Mouse (Mus musculus) lung, embryonic 14.5 days (tissue): Measurements from ENCODE around the gene Tmem191c. TPM values are rescaled to one million over a fixed set of nuclear protein-coding genes. Genes with fewer than 3 reads are reported as not detected.

Source experiments
- ATAC-seq: fragments of 200-750 bp; cut with Nextera tagmentation; 2 replicates; pipeline ENCODE4 v1.8.0; 2017; ENCODE audit warnings: mild to moderate bottlenecking, moderate TSS enrichment, moderate library complexity; ENCODE audit not compliant: insufficient read depth
- DNase-seq: peaks from one replicate; pipeline ENCODE4 v3.0.0-alpha.2; 2015
- H3K27ac ChIP-seq: fragments of 300-500 bp; sonication (generic); 2 replicates; pipeline ENCODE4 v1.5.1; 2014; ENCODE audit warnings: low read depth, mild to moderate bottlenecking, moderate library complexity
- H3K27me3 ChIP-seq: fragments of 300-500 bp; sonication (generic); 2 replicates; pipeline ENCODE4 v1.6.1; 2014; ENCODE audit warnings: low read length, control low read depth; ENCODE audit not compliant: insufficient read depth
- H3K36me3 ChIP-seq: fragments of 300-500 bp; sonication (generic); 2 replicates; pipeline ENCODE4 v1.6.1; 2014; ENCODE audit warnings: control low read depth; ENCODE audit not compliant: insufficient read depth
- H3K4me1 ChIP-seq: fragments of 300-500 bp; sonication (generic); 2 replicates; pipeline ENCODE4 v1.6.1; 2014; ENCODE audit warnings: antibody characterized with exemption, control low read depth; ENCODE audit not compliant: insufficient read depth
- H3K4me2 ChIP-seq: fragments of 300-500 bp; sonication (generic); 2 replicates; pipeline ENCODE4 v1.6.1; 2014; ENCODE audit warnings: mild to moderate bottlenecking
- H3K4me3 ChIP-seq: fragments of 300-500 bp; sonication (generic); 2 replicates; pipeline ENCODE4 v1.5.1; 2014; ENCODE audit warnings: low read depth, low read length
- H3K9ac ChIP-seq: fragments of 300-500 bp; sonication (generic); 2 replicates; pipeline ENCODE4 v1.6.1; 2014
- H3K9me3 ChIP-seq: fragments of 300-500 bp; sonication (generic); 2 replicates; pipeline ENCODE4 v1.6.1; 2016; ENCODE audit warnings: low read depth, low read length, control low read depth
- CTCF ChIP-seq: IDR thresholded peaks from 2 replicates; pipeline ENCODE4 v1.5.1; 2016; ENCODE audit warnings: antibody characterized with exemption, low read depth
- WGBS: fragments of 180-500 bp; shearing (Covaris S2); extraction: QIAGEN DNeasy Blood & Tissue Kit; methylation state at CpG from one replicate; pipeline ENCODE4 v1.1.7; 2014; 5-methylcytosine and 5-hydroxymethylcytosine counted together
- polyA plus RNA-seq: library from polyadenylated mRNA; unstranded; fragments of >200 nt; fragmentation: Nextera tagmentation; extraction: Ambion mirVana; gene quantifications from 2 replicates; pipeline ENCODE4 v1.2.1, GENCODE M21; 2014

Gene Tmem191c
- polyA plus RNA-seq, 1 experiment from 2014 or later = 6.7 TPM

- Histone ChIP-seq H3K4me1 (peaks cover 21% of the 10 kb centered on the region), H3K27me3 (no peaks in the 10 kb centered on the region), H3K36me3 (no peaks in the 10 kb centered on the region), H3K9ac (no peak overlapping the region), H3K4me3 (no peak overlapping the region), H3K9me3 (no peaks in the 10 kb centered on the region), H3K27ac (peak overlapping the region; percentile 86), H3K4me2 (peak overlapping the region; percentile 25; the same call in 1 of the 2 replicates)
- DNase-seq (peak; percentile 90), ATAC-seq (peak; percentile 20; the same call in 1 of the 2 replicates)
- TF ChIP-seq CTCF = no peak
- WGBS = 32% methylated on average over 3 of the region's 3 CpGs
Observed at GRCm38 (mm10) chr16:17251539-17251938, 24.3 kb upstream of the Tmem191c start.

DNA sequence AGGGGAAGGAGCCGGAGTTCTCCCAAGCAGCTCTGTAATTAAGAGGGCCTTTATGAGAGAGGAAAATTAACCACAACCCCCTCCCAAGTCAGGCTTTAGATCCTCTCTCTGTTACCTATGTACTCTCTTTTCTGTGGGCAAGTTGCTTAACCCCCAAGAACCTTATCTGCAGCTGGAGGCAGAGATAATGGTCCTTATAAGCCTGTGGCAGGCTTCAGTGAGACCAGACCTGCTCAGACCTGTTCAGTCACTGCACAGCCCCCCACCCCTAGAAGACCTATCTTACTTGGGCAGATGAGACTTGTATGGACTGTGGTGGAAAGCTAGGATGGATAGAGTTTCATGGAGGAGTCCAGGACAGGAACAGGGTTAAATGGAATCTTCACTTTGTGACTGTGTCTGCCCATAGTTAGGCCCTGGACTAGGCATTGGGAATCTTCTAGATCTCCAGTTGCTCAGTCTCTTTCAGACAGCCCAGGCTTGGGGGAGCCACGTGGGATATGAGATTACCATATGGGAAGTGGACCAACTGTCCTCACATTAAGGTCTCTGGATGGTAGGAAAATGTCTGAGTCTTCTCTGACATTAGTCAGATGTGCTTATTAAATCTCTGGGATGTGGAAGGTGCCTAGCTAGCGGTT is 23.7 kb upstream of the Tmem191c start:
- H3K9me3 ChIP-seq = no peaks in the 10 kb centered on the region
- no peaks in the 10 kb centered on the region for H3K27me3 ChIP-seq
- H3K4me2 ChIP-seq = peak overlapping the region; percentile 25; the same call in 1 of the 2 replicates
- no peak overlapping the region for H3K9ac ChIP-seq
- ATAC-seq (peak; percentile 35; the same call in 1 of the 2 replicates), DNase-seq (no peak)
- H3K27ac ChIP-seq = peak overlapping the region; percentile 86
- no peak for TF ChIP-seq CTCF
- H3K4me1 ChIP-seq = peaks cover 21% of the 10 kb centered on the region
- H3K4me3 ChIP-seq = no peak overlapping the region
- H3K36me3 ChIP-seq = peaks cover 5% of the 10 kb centered on the region
- WGBS = 59% methylated on average over 3 of the region's 3 CpGs

DNA sequence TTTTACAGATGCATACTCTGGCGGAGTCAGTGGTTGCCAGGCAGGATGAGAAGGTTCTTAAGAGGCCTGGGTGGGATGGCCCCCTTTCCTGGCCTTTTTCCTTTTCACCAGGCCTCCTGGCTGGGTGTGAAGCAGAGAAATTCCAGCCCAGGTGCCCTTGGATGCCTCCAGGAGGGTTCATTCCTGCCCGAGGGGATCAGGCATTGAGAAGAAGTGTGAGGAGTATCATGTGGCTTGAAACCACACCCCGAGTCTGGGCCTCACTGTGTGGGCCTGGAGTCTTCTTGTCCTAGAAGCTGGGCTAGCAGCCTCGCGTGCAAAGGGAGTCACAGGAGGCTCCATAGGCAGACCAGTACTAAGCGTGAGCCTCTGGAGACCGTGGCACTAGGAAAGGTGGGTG is 23.0 kb upstream of the Tmem191c start:
- no peak for DNase-seq
- Histone ChIP-seq H3K4me3 (no peak overlapping the region), H3K27me3 (no peaks in the 10 kb centered on the region), H3K27ac (no peak overlapping the region; the same call in 1 of the 2 replicates), H3K4me1 (peaks cover 21% of the 10 kb centered on the region), H3K36me3 (peaks cover 11% of the 10 kb centered on the region), H3K4me2 (no peak overlapping the region), H3K9ac (no peak overlapping the region), H3K9me3 (no peaks in the 10 kb centered on the region)
- TF ChIP-seq CTCF = no peak
- ATAC-seq = no peak
- WGBS = 53% methylated on average over 7 of the region's 7 CpGs

- no peaks in the 10 kb centered on the region for H3K9me3 ChIP-seq
- H3K27me3 ChIP-seq = no peaks in the 10 kb centered on the region
- H3K27ac ChIP-seq = no peak overlapping the region
- no peak for ATAC-seq
- peaks cover 23% of the 10 kb centered on the region for H3K36me3 ChIP-seq
- WGBS = 26% methylated on average over 4 of the region's 4 CpGs
- H3K9ac ChIP-seq = no peak overlapping the region
- no peak for DNase-seq
- no peak overlapping the region for H3K4me3 ChIP-seq
- H3K4me1 ChIP-seq = peaks cover 21% of the 10 kb centered on the region
- no peak overlapping the region for H3K4me2 ChIP-seq
- no peak for TF ChIP-seq CTCF
Observed at GRCm38 (mm10) chr16:17254005-17254597, 21.8 kb upstream of the Tmem191c start.

DNA sequence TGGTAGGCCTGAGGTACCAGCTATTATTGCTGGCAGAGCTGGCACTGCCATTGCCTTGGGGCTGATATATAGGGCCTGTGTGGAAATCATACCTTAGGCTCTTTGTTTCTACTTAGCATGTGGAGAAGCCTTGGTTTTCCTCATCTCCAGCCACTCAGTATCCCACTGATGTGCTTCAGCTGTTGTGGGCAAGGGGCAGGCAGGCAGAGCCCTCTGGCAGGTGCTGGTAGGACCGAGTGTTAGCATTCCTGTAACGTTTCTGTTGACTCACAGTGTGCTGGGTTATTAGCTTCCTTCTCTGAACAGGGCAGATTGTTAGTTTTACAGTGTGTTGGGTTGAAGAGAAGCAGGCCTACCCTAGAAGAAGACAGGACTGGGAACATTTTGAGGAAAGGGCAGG is 20.6 kb upstream of the Tmem191c start:
- H3K4me1 ChIP-seq = peaks cover 21% of the 10 kb centered on the region
- DNase-seq (no peak), ATAC-seq (no peak)
- H3K9me3 ChIP-seq = no peaks in the 10 kb centered on the region
- WGBS = 41% methylated on average over 2 of the region's 2 CpGs
- no peak overlapping the region for H3K9ac ChIP-seq
- no peak overlapping the region for H3K4me2 ChIP-seq
- peaks cover 33% of the 10 kb centered on the region for H3K36me3 ChIP-seq
- H3K4me3 ChIP-seq = no peak overlapping the region
- no peak for TF ChIP-seq CTCF
- H3K27ac ChIP-seq = no peak overlapping the region
- no peaks in the 10 kb centered on the region for H3K27me3 ChIP-seq

GRCm38 (mm10) chr16:17257359-17257821 is 18.5 kb upstream of the Tmem191c start:
- Histone ChIP-seq H3K27ac (no peak overlapping the region), H3K9me3 (no peaks in the 10 kb centered on the region), H3K36me3 (peaks cover 42% of the 10 kb centered on the region), H3K4me1 (peaks cover 15% of the 10 kb centered on the region; the same call in 1 of the 2 replicates), H3K9ac (no peak overlapping the region), H3K4me3 (no peak overlapping the region), H3K27me3 (no peaks in the 10 kb centered on the region), H3K4me2 (no peak overlapping the region)
- TF ChIP-seq CTCF = no peak
- DNase-seq = no peak
- WGBS = 86% methylated on average over 9 of the region's 9 CpGs
- no peak for ATAC-seq

GRCm38 (mm10) chr16:17258917-17259316 is 17.0 kb upstream of the Tmem191c start:
- H3K27me3 ChIP-seq = no peaks in the 10 kb centered on the region
- no peak overlapping the region for H3K27ac ChIP-seq
- 92% methylated on average over 12 of the region's 12 CpGs for WGBS
- no peak overlapping the region for H3K4me2 ChIP-seq
- H3K4me1 ChIP-seq = peaks cover 4% of the 10 kb centered on the region; the same call in 1 of the 2 replicates
- H3K9me3 ChIP-seq = no peaks in the 10 kb centered on the region
- no peak overlapping the region for H3K4me3 ChIP-seq
- peaks cover 42% of the 10 kb centered on the region for H3K36me3 ChIP-seq
- DNase-seq (no peak), ATAC-seq (no peak)
- H3K9ac ChIP-seq = no peak overlapping the region
- no peak for TF ChIP-seq CTCF
